Mouse (Mus musculus): ENCODE results near the gene Ripply3. TPM values are rescaled to one million over a fixed set of nuclear protein-coding genes. Genes with fewer than 3 reads are reported as not detected.
A peak's percentile ranks its signal among the peaks of the same experiment; 100 is the strongest.

Gene Ripply3
- total and polyA plus RNA-seq, 3 experiments, result 0.28 to 6.1 (median 1.3) TPM

DNA sequence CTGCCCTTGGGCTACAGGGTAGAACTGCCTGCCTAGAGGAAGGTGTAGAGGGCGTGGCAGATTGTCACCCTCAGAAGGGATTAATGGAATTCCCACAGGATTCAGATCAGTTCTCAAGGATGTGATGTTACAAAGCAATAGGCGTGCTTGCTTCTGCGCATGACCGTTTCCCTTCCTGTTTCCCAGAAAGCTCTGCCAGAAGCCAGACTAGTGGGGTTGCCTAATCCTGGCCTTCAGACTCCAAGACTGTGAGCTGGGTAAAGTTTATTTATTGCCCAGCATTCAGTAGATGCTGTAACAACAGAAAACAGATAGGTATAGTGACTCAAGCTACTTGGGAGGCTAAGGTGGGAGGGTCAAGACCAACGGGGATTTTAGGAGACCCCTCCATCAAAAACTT, 30.1 kb upstream of the Ripply3 start:
- H3K27me3 ChIP-seq (replicated peaks), result no peaks in the 10 kb centered on the region
- peaks cover 4% of the 10 kb centered on the region for H3K9me3 ChIP-seq (replicated peaks; ENCODE audit: low read length)
- no peak overlapping the region for H3K4me2 ChIP-seq (ENCODE audit: insufficient read depth, low read depth, poor library complexity, severe bottlenecking)
- H3K4me3 ChIP-seq (replicated peaks in 1 of 3; ENCODE audit: low read depth in 2 of 3, low read length in 2 of 3, poor library complexity in 1 of 3), result no peak overlapping the region
- no peak for TF ChIP-seq CHD1 (IDR thresholded peaks at IDR 0.05; ENCODE audit: low read depth, low read length)
- TF ChIP-seq MAZ (IDR thresholded peaks at IDR 0.05; ENCODE audit: low read depth, low read length), result no peak
- TF ChIP-seq MYC (IDR thresholded peaks at IDR 0.05; ENCODE audit: low read depth, low read length), result no peak
- TF ChIP-seq BHLHE40 (IDR thresholded peaks at IDR 0.05; ENCODE audit: low read depth, low read length), result no peak
- TF ChIP-seq ZNF384 (IDR thresholded peaks at IDR 0.05; ENCODE audit: low read depth, low read length), result no peak
- TF ChIP-seq EP300 (IDR thresholded peaks at IDR 0.05; ENCODE audit: low read length), result no peak
- TF ChIP-seq KAT2A (IDR thresholded peaks at IDR 0.05; ENCODE audit: insufficient replicate concordance, low read length), result no peak
- no peak for TF ChIP-seq NELFE (IDR thresholded peaks at IDR 0.05; ENCODE audit: low read depth, low read length)
- no peak for TF ChIP-seq MXI1 (IDR thresholded peaks at IDR 0.05; ENCODE audit: low read depth, low read length)
- no peak for TF ChIP-seq HCFC1 (IDR thresholded peaks at IDR 0.05; ENCODE audit: low read depth, low read length)
- TF ChIP-seq TCF12 (IDR thresholded peaks at IDR 0.05; ENCODE audit: low read depth, low read length), result no peak
- no peak for TF ChIP-seq CTCF (conservative IDR thresholded peaks at IDR 0.05 in 1 of 2, IDR thresholded peaks at IDR 0.05 in 1 of 2; ENCODE audit: low read depth in 2 of 2, low read length in 2 of 2)
- no peak for TF ChIP-seq ZKSCAN1 (IDR thresholded peaks at IDR 0.05; ENCODE audit: borderline replicate concordance, low read depth, low read length)
- no peaks in the 10 kb centered on the region for H3K79me2 ChIP-seq (replicated peaks; ENCODE audit: control insufficient read depth, extremely low read depth, insufficient read depth, poor library complexity, severe bottlenecking)
- dilution Hi-C loops (cut with MboI; ENCODE audit: extremely low pct_ligation_motif_present, extremely low pct_unique_long_range_greater_than_20kb, low sequenced_read_pairs), result no loop called here
- H3K9ac ChIP-seq (ENCODE audit: insufficient read depth, low read depth), result no peak overlapping the region
- no peak overlapping the region for H3K27ac ChIP-seq (ENCODE audit: insufficient read depth, low read depth)
- DNase-seq (ENCODE audit: extremely low read depth), result no peak
- H3K4me1 ChIP-seq (ENCODE audit: control insufficient read depth in 1 of 2, insufficient read depth in 2 of 2), result peaks cover 4 to 14% of the 10 kb centered on the region in 2 experiments
- in situ Hi-C loops (cut with MboI; ENCODE audit: low pct_ligation_motif_present, low pct_unique_long_range_greater_than_20kb, low sequenced_read_pairs), result no loop called here
- H3K36me3 ChIP-seq (replicated peaks in 1 of 2; ENCODE audit: control insufficient read depth in 1 of 2, insufficient read depth in 1 of 2, low read length in 1 of 2), result peaks cover 0 to 3% of the 10 kb centered on the region in 2 experiments

DNA sequence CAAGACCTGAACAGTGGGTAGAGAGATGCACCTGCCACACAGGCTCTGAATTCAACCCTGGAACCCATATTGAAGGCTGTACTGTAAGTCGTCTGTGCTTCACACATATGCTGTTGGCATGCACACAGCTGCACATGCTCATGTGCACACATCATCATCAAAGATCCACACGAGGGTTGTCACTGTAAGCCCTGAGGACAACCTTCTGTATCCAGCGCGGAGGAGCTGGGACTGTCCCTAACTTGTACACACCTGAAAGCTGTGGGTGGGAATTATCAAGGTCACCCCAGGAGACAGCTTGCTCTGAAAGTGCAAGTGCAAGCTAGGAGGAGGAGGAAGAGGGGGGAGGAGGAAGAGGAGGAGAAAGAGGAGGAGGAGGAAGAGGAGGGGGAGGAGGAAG, 29.0 kb upstream of the Ripply3 start:
- in situ Hi-C loops (cut with MboI; ENCODE audit: low pct_ligation_motif_present, low pct_unique_long_range_greater_than_20kb, low sequenced_read_pairs), result no loop called here
- peak; percentile 31 for DNase-seq (ENCODE audit: extremely low read depth)
- Histone ChIP-seq H3K4me3 (replicated peaks in 1 of 3; ENCODE audit: low read depth in 2 of 3, low read length in 2 of 3, poor library complexity in 1 of 3) (no peak overlapping the region), H3K79me2 (replicated peaks; ENCODE audit: control insufficient read depth, extremely low read depth, insufficient read depth, poor library complexity, severe bottlenecking) (no peaks in the 10 kb centered on the region), H3K27me3 (replicated peaks) (no peaks in the 10 kb centered on the region), H3K9me3 (replicated peaks; ENCODE audit: low read length) (peaks cover 4% of the 10 kb centered on the region), H3K9ac (ENCODE audit: insufficient read depth, low read depth) (no peak overlapping the region), H3K27ac (ENCODE audit: insufficient read depth, low read depth) (no peak overlapping the region), H3K4me2 (ENCODE audit: insufficient read depth, low read depth, poor library complexity, severe bottlenecking) (no peak overlapping the region), H3K36me3 (replicated peaks in 1 of 2; ENCODE audit: control insufficient read depth in 1 of 2, insufficient read depth in 1 of 2, low read length in 1 of 2) (peaks cover 0 to 6% of the 10 kb centered on the region in 2 experiments), H3K4me1 (ENCODE audit: control insufficient read depth in 1 of 2, insufficient read depth in 2 of 2) (peaks cover 6 to 17% of the 10 kb centered on the region in 2 experiments)
- TF ChIP-seq NRF1 (IDR thresholded peaks at IDR 0.05; ENCODE audit: low read depth, low read length) (peak; percentile 16; the same call in 1 of the 2 replicates), BHLHE40 (IDR thresholded peaks at IDR 0.05; ENCODE audit: low read depth, low read length) (peak; percentile 66), JUN (IDR thresholded peaks at IDR 0.05; ENCODE audit: insufficient read depth, low read depth, low read length) (no peak)
- dilution Hi-C loops (cut with MboI; ENCODE audit: extremely low pct_ligation_motif_present, extremely low pct_unique_long_range_greater_than_20kb, low sequenced_read_pairs), result no loop called here

Measured in CH12.LX (cell line).